9 mouse cellular contexts compared by ENCODE assay signal in the genomic region with DNA sequence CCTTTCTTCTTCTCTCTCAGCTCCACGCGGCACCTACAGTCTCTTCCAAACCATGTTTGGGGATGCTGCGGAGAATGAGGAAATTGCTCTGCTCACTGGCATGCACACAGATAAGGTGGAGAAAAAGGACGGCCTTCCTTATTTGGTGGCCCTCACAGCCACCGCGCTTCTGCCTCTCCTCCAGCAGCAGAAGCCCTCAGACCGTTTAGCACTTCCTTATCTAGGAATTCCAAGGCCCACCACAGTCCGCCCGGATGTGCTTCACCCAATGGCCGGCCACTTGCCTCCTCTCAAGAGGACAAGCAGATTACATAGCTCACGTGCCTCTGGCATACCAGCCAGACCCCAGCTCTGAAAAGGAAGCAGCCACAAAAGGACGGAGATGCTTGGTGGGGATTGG. TPM values are rescaled to one million over a fixed set of nuclear protein-coding genes. Genes with fewer than 3 reads are reported as not detected.
DNase-seq lines count a peak whose midpoint lies in the region; ATAC-seq and TF ChIP-seq lines count a peak whose summit lies in the region.
"Had no signal": no experiment of that assay in that cellular context is flagged by ENCODE, and none has a peak within 500 bp of the region (broad histone marks: within the 10 kb centered on the region; RNA-seq: fewer than 3 reads in every experiment).

No protein-coding gene starts in this region.

- H3K9me3 ChIP-seq in lung, embryonic 15.5 days: no peaks in the 10 kb centered on the region
- no peaks in the 10 kb centered on the region for H3K9me3 ChIP-seq in limb, embryonic 14.5 days (ENCODE audit: control insufficient read depth, low read length)
- no peaks in the 10 kb centered on the region for H3K9me3 ChIP-seq in stomach, embryonic 14.5 days (ENCODE audit: control insufficient read depth, low read depth, low read length)
- no peaks in the 10 kb centered on the region for H3K9me3 ChIP-seq in forebrain, embryonic 15.5 days
- no peaks in the 10 kb centered on the region for H3K9me3 ChIP-seq in midbrain, embryonic 13.5 days

- TF ChIP-seq POLR2A in lung, adult 2 months (IDR thresholded peaks at IDR 0.05; ENCODE audit: borderline replicate concordance, extremely low read depth, low read depth, low read length): no peak
- no peak for TF ChIP-seq POLR2A in embryonic fibroblast, embryonic 13.5 days (IDR thresholded peaks at IDR 0.05; ENCODE audit: low read depth, low read length)
- no peak for TF ChIP-seq POLR2A in limb, embryonic 14.5 days (IDR thresholded peaks at IDR 0.05; ENCODE audit: borderline replicate concordance, extremely low read depth, insufficient read depth, insufficient read length)

- 2% methylated on average over 12 of the region's 12 CpGs for WGBS in lung, embryonic 15.5 days
- WGBS in lung, adult 2 months: 6% methylated on average over 12 of the region's 12 CpGs
- WGBS in limb, embryonic 14.5 days: 27% methylated on average over 12 of the region's 12 CpGs
- 11% methylated on average over 12 of the region's 12 CpGs for WGBS in stomach, embryonic 14.5 days
- 73% methylated on average over 12 of the region's 12 CpGs for WGBS in forebrain, embryonic 15.5 days
- 75% methylated on average over 12 of the region's 12 CpGs for WGBS in midbrain, embryonic 13.5 days

- peak; percentile 87 for ATAC-seq in lung, embryonic 15.5 days (ENCODE audit: borderline replicate concordance, extremely low read depth, low FRiP score, low TSS enrichment)
- no peak for ATAC-seq in limb, embryonic 14.5 days (ENCODE audit: low FRiP score, low read depth)
- ATAC-seq in stomach, embryonic 14.5 days (ENCODE audit: insufficient number of reproducible peaks, insufficient read depth, low FRiP score, low read depth): peak; percentile 49; the same call in 1 of the 2 replicates
- ATAC-seq in forebrain, embryonic 15.5 days (replicated peaks): no peak
- no peak for ATAC-seq in midbrain, embryonic 13.5 days
- no peak for ATAC-seq in erythroblast, adult 5-6 weeks (replicated peaks; ENCODE audit: low FRiP score, poor library complexity, severe bottlenecking)

- H3K4me3 ChIP-seq in lung, embryonic 15.5 days: peak overlapping the region; percentile 2
- H3K4me3 ChIP-seq in lung, adult 2 months (replicated peaks; ENCODE audit: extremely low read depth, low read depth, low read length): no peak overlapping the region
- H3K4me3 ChIP-seq in embryonic fibroblast, embryonic 13.5 days (ENCODE audit: insufficient read depth, low read length): no peak overlapping the region
- no peak overlapping the region for H3K4me3 ChIP-seq in limb, embryonic 14.5 days (replicated peaks; ENCODE audit: low read length)
- no peak overlapping the region for H3K4me3 ChIP-seq in stomach, embryonic 14.5 days (ENCODE audit: low read depth, low read length)
- no peak overlapping the region for H3K4me3 ChIP-seq in forebrain, embryonic 15.5 days
- no peak overlapping the region for H3K4me3 ChIP-seq in midbrain, embryonic 13.5 days (replicated peaks)

- TF ChIP-seq CTCF in lung, adult 2 months (IDR thresholded peaks at IDR 0.05; ENCODE audit: insufficient read depth, low read length): no peak
- TF ChIP-seq CTCF in embryonic fibroblast, embryonic 13.5 days (IDR thresholded peaks at IDR 0.05; ENCODE audit: borderline replicate concordance, insufficient read depth, low read length): no peak

- H3K36me3 ChIP-seq in lung, embryonic 15.5 days: no peaks in the 10 kb centered on the region
- H3K36me3 ChIP-seq in limb, embryonic 14.5 days (ENCODE audit: control insufficient read depth, insufficient read depth, low read length): no peaks in the 10 kb centered on the region
- H3K36me3 ChIP-seq in stomach, embryonic 14.5 days (ENCODE audit: control insufficient read depth, insufficient read depth, low read length): no peaks in the 10 kb centered on the region
- H3K36me3 ChIP-seq in forebrain, embryonic 15.5 days: no peaks in the 10 kb centered on the region
- H3K36me3 ChIP-seq in midbrain, embryonic 13.5 days: no peaks in the 10 kb centered on the region

- H3K9ac ChIP-seq in lung, embryonic 15.5 days: no peak overlapping the region
- no peak overlapping the region for H3K9ac ChIP-seq in limb, embryonic 14.5 days (ENCODE audit: low read depth, low read length, severe bottlenecking)
- H3K9ac ChIP-seq in stomach, embryonic 14.5 days (replicated peaks; ENCODE audit: low read depth, low read length): no peak overlapping the region
- no peak overlapping the region for H3K9ac ChIP-seq in forebrain, embryonic 15.5 days (replicated peaks)
- H3K9ac ChIP-seq in midbrain, embryonic 13.5 days (replicated peaks): no peak overlapping the region

- peaks cover 20% of the 10 kb centered on the region for H3K4me1 ChIP-seq in lung, embryonic 15.5 days
- H3K4me1 ChIP-seq in lung, adult 2 months (ENCODE audit: control insufficient read depth, insufficient read depth, low read length): no peaks in the 10 kb centered on the region
- peaks cover 3% of the 10 kb centered on the region; the same call in 1 of the 2 replicates for H3K4me1 ChIP-seq in embryonic fibroblast, embryonic 13.5 days (ENCODE audit: control insufficient read depth, insufficient read depth, low read length)
- H3K4me1 ChIP-seq in limb, embryonic 14.5 days (ENCODE audit: control insufficient read depth, insufficient read depth, low read length): 0 out of 2 replicates have a peak, but pooled peaks cover 5% of the 10 kb centered on the region
- H3K4me1 ChIP-seq in stomach, embryonic 14.5 days (ENCODE audit: control insufficient read depth, insufficient read depth, low read length): no peaks in the 10 kb centered on the region
- no peaks in the 10 kb centered on the region for H3K4me1 ChIP-seq in forebrain, embryonic 15.5 days
- H3K4me1 ChIP-seq in midbrain, embryonic 13.5 days (replicated peaks): no peaks in the 10 kb centered on the region

- DNase-seq in lung, adult 2 months: no peak
- no peak for DNase-seq in limb, embryonic 14.5 days (ENCODE audit: low spot score)
- DNase-seq: cerebellum, adult 2 months had no signal

- peak overlapping the region; percentile 52 for H3K4me2 ChIP-seq in lung, embryonic 15.5 days
- 0 out of 2 replicates have a peak overlapping the region, but pooled peaks have one; percentile 10 for H3K4me2 ChIP-seq in limb, embryonic 14.5 days (replicated peaks; ENCODE audit: low read depth, low read length, severe bottlenecking)
- peak overlapping the region; percentile 30 for H3K4me2 ChIP-seq in stomach, embryonic 14.5 days (replicated peaks; ENCODE audit: low read depth, low read length)
- no peak overlapping the region for H3K4me2 ChIP-seq in forebrain, embryonic 15.5 days (replicated peaks)
- no peak overlapping the region for H3K4me2 ChIP-seq in midbrain, embryonic 13.5 days (replicated peaks)

- H3K27me3 ChIP-seq in lung, embryonic 15.5 days: no peaks in the 10 kb centered on the region
- no peaks in the 10 kb centered on the region for H3K27me3 ChIP-seq in limb, embryonic 14.5 days (ENCODE audit: control insufficient read depth, insufficient read depth, low read length)
- no peaks in the 10 kb centered on the region for H3K27me3 ChIP-seq in stomach, embryonic 14.5 days (ENCODE audit: control insufficient read depth, insufficient read depth, low read length)
- no peaks in the 10 kb centered on the region for H3K27me3 ChIP-seq in forebrain, embryonic 15.5 days
- no peaks in the 10 kb centered on the region for H3K27me3 ChIP-seq in midbrain, embryonic 13.5 days

- H3K27ac ChIP-seq in lung, embryonic 15.5 days: peak overlapping the region; percentile 71
- peak overlapping the region; percentile 93 for H3K27ac ChIP-seq in embryonic fibroblast, embryonic 13.5 days (ENCODE audit: insufficient read depth, low read length)
- H3K27ac ChIP-seq in limb, embryonic 14.5 days (replicated peaks; ENCODE audit: low read depth, low read length): no peak overlapping the region
- no peak overlapping the region for H3K27ac ChIP-seq in stomach, embryonic 14.5 days (ENCODE audit: low read length)
- H3K27ac ChIP-seq in forebrain, embryonic 15.5 days (replicated peaks): no peak overlapping the region
- H3K27ac ChIP-seq in midbrain, embryonic 13.5 days: no peak overlapping the region

RNA-seq across cellular contexts. Expression of gene Ankrd1, which starts 9.7 kb away (rescaled TPM):
- 7.9 and 12.5 TPM in 2 replicates for polyA plus RNA-seq in lung, embryonic 15.5 days (2015; fragmentation: Nextera tagmentation; extraction: Ambion mirVana)
- polyA plus RNA-seq in lung, adult 2 months (2012; rRNA removed): 8.3 and 16.0 TPM in 2 replicates
- polyA plus RNA-seq in embryonic fibroblast, embryonic 13.5 days (2011; ENCODE audit: insufficient read length, low read depth, missing spikeins): 30.6 and 110 TPM in 2 replicates
- 4.4 and 5.2 TPM in 2 replicates for polyA plus RNA-seq in limb, embryonic 14.5 days (2012; rRNA removed)
- 2.7 and 3.3 TPM in 2 replicates for polyA plus RNA-seq in limb, embryonic 14.5 days (2014; fragmentation: Nextera tagmentation; extraction: Ambion mirVana)
- 0.13 and 0.35 TPM in 2 replicates for polyA plus RNA-seq in stomach, embryonic 14.5 days (2014; fragmentation: Nextera tagmentation; extraction: Ambion mirVana)
- 0.19 TPM in 1 of 2 replicates, not detected in the other for polyA plus RNA-seq in forebrain, embryonic 15.5 days (2015; fragmentation: Nextera tagmentation; extraction: Ambion mirVana)
- polyA plus RNA-seq in midbrain, embryonic 13.5 days (2015; fragmentation: Nextera tagmentation; extraction: Ambion mirVana): not detected in 2 replicates
- not detected in 2 replicates for total RNA-seq in erythroblast, adult 5-6 weeks (2015; ENCODE audit: low replicate concordance)
- total RNA-seq in erythroblast, adult 5-6 weeks (2017; ENCODE audit: low replicate concordance): not detected in 2 replicates

RNA-seq across cellular contexts. Expression of gene Rpp30, which starts 46.1 kb away (rescaled TPM):
- polyA plus RNA-seq in lung, embryonic 15.5 days (2015; fragmentation: Nextera tagmentation; extraction: Ambion mirVana): 85.3 and 89.3 TPM in 2 replicates
- polyA plus RNA-seq in lung, adult 2 months (2012; rRNA removed): 1.9 and 4.4 TPM in 2 replicates
- polyA plus RNA-seq in embryonic fibroblast, embryonic 13.5 days (2011; ENCODE audit: insufficient read length, low read depth, missing spikeins): 23.8 and 29.5 TPM in 2 replicates
- 19.0 and 27.5 TPM in 2 replicates for polyA plus RNA-seq in limb, embryonic 14.5 days (2012; rRNA removed)
- polyA plus RNA-seq in limb, embryonic 14.5 days (2014; fragmentation: Nextera tagmentation; extraction: Ambion mirVana): 54.5 and 67.5 TPM in 2 replicates
- 68.7 and 73.7 TPM in 2 replicates for polyA plus RNA-seq in stomach, embryonic 14.5 days (2014; fragmentation: Nextera tagmentation; extraction: Ambion mirVana)
- polyA plus RNA-seq in forebrain, embryonic 15.5 days (2015; fragmentation: Nextera tagmentation; extraction: Ambion mirVana): 84.1 and 90.4 TPM in 2 replicates
- polyA plus RNA-seq in midbrain, embryonic 13.5 days (2015; fragmentation: Nextera tagmentation; extraction: Ambion mirVana): 87.3 and 94.2 TPM in 2 replicates
- 13.6 and 31.3 TPM in 2 replicates for total RNA-seq in erythroblast, adult 5-6 weeks (2015; ENCODE audit: low replicate concordance)
- 9.8 and 15.5 TPM in 2 replicates for total RNA-seq in erythroblast, adult 5-6 weeks (2017; ENCODE audit: low replicate concordance)

Comparison
In these comparisons a context has a peak if more than half of its experiments do, and no peak if none do; other contexts are left out.
1. ATAC-seq: peak in lung, embryonic 15.5 days (single experiment) and stomach, embryonic 14.5 days (single experiment); none in limb, embryonic 14.5 days (single experiment), forebrain, embryonic 15.5 days (single experiment), midbrain, embryonic 13.5 days (single experiment) and erythroblast, adult 5-6 weeks (single experiment).
2. H3K27ac ChIP-seq: peak in lung, embryonic 15.5 days (single experiment) and embryonic fibroblast, embryonic 13.5 days (single experiment); none in limb, embryonic 14.5 days (single experiment), stomach, embryonic 14.5 days (single experiment), forebrain, embryonic 15.5 days (single experiment) and midbrain, embryonic 13.5 days (single experiment).
3. H3K4me2 ChIP-seq: peak in lung, embryonic 15.5 days (single experiment), limb, embryonic 14.5 days (single experiment) and stomach, embryonic 14.5 days (single experiment); none in forebrain, embryonic 15.5 days (single experiment) and midbrain, embryonic 13.5 days (single experiment).